Comparison of ENCODE assay signal across 14 mouse cellular contexts in genomic region chr9:66212802-66213201, GRCm38 (mm10). TPM values are rescaled to one million over a fixed set of nuclear protein-coding genes. Genes with fewer than 3 reads are reported as not detected.
A peak's percentile ranks its signal among the peaks of the same experiment; 100 is the strongest.
DNase-seq lines count a peak whose midpoint lies in the region; ATAC-seq and TF ChIP-seq lines count a peak whose summit lies in the region.
"Had no signal": no experiment of that assay in that cellular context is flagged by ENCODE, and none has a peak within 500 bp of the region (broad histone marks: within the 10 kb centered on the region; RNA-seq: fewer than 3 reads in every experiment).

No protein-coding gene starts in this region.

- DNase-seq in heart, adult 8-10 months (ENCODE audit: low spot score) = no peak
- no peak for DNase-seq in MEL (ENCODE audit: low read depth, low spot score)
- no peak for DNase-seq in embryo, embryonic 11 days
- no peak for DNase-seq in frontal cortex, postnatal 25 days (ENCODE audit: low spot score in 2 of 2)
- DNase-seq: thymus, postnatal 36 days had no signal

- H3K27ac ChIP-seq in heart, embryonic 16.5 days (ENCODE audit: low read length) = peak overlapping the region; percentile 62
- peak overlapping the region; percentile 59 for H3K27ac ChIP-seq in MEL (ENCODE audit: control insufficient read depth, low read depth, low read length)
- H3K27ac ChIP-seq in liver, embryonic 16.5 days (ENCODE audit: low read length) = peak overlapping the region; percentile 83
- H3K27ac ChIP-seq: forebrain, embryonic 12.5 days; hindbrain, postnatal 0 days; left cerebral cortex, adult 2 months; midbrain, embryonic 12.5 days; neural tube, embryonic 13.5 days had no signal

- H3K36me3 ChIP-seq in heart, embryonic 16.5 days (ENCODE audit: control insufficient read depth, insufficient read depth) = no peaks in the 10 kb centered on the region
- H3K36me3 ChIP-seq in MEL (ENCODE audit: control insufficient read depth in 1 of 2, insufficient read depth in 2 of 2, low read length in 2 of 2) = peaks cover 0 to 23% of the 10 kb centered on the region in 2 experiments; a peak in 2 of 4 replicates
- peaks cover 58% of the 10 kb centered on the region for H3K36me3 ChIP-seq in erythroblast, embryonic 14.5 days (ENCODE audit: control insufficient read depth)
- H3K36me3 ChIP-seq in liver, embryonic 16.5 days (ENCODE audit: control insufficient read depth, insufficient read depth) = no peaks in the 10 kb centered on the region
- H3K36me3 ChIP-seq: forebrain, embryonic 12.5 days; lung, embryonic 15.5 days; midbrain, embryonic 12.5 days; neural tube, embryonic 13.5 days had no signal

- no peak overlapping the region for H3K4me2 ChIP-seq in heart, embryonic 16.5 days (ENCODE audit: low read depth, low read length)
- peak overlapping the region; percentile 67 for H3K4me2 ChIP-seq in liver, embryonic 16.5 days (ENCODE audit: low read depth, low read length)
- H3K4me2 ChIP-seq: forebrain, embryonic 12.5 days; lung, embryonic 15.5 days; midbrain, embryonic 12.5 days; neural tube, embryonic 13.5 days had no signal

- no peaks in the 10 kb centered on the region for H3K9me3 ChIP-seq in heart, embryonic 16.5 days (replicated peaks; ENCODE audit: control insufficient read depth, low read length)
- no peaks in the 10 kb centered on the region for H3K9me3 ChIP-seq in MEL (replicated peaks; ENCODE audit: insufficient read depth, low read length)
- H3K9me3 ChIP-seq in erythroblast, embryonic 14.5 days (ENCODE audit: control insufficient read depth, low read length) = no peaks in the 10 kb centered on the region
- no peaks in the 10 kb centered on the region for H3K9me3 ChIP-seq in liver, embryonic 16.5 days (replicated peaks; ENCODE audit: control insufficient read depth, low read length)
- H3K9me3 ChIP-seq: forebrain, embryonic 12.5 days; lung, embryonic 15.5 days; midbrain, embryonic 12.5 days; neural tube, embryonic 13.5 days had no signal

- TF ChIP-seq RAD21 in MEL (IDR thresholded peaks at IDR 0.05; ENCODE audit: low read depth, low read length) = no peak

- no peaks in the 10 kb centered on the region for H3K27me3 ChIP-seq in heart, embryonic 16.5 days (ENCODE audit: control insufficient read depth, insufficient read depth, low read length)
- H3K27me3 ChIP-seq in MEL (ENCODE audit: control insufficient read depth in 1 of 2, insufficient read depth in 2 of 2, low read length in 2 of 2) = no peaks in the 10 kb centered on the region
- no peaks in the 10 kb centered on the region for H3K27me3 ChIP-seq in erythroblast, embryonic 14.5 days (ENCODE audit: control insufficient read depth)
- no peaks in the 10 kb centered on the region for H3K27me3 ChIP-seq in liver, embryonic 16.5 days (ENCODE audit: control insufficient read depth, insufficient read depth, low read depth, low read length)
- H3K27me3 ChIP-seq: forebrain, embryonic 12.5 days; lung, embryonic 15.5 days; midbrain, embryonic 12.5 days; neural tube, embryonic 13.5 days had no signal

- H3K4me1 ChIP-seq in heart, embryonic 16.5 days (ENCODE audit: control insufficient read depth, insufficient read depth, low read length) = peaks cover 37% of the 10 kb centered on the region
- peaks cover 0 to 33% of the 10 kb centered on the region in 2 experiments for H3K4me1 ChIP-seq in MEL (ENCODE audit: control insufficient read depth in 1 of 2, insufficient read depth in 2 of 2, low read length in 2 of 2)
- H3K4me1 ChIP-seq in erythroblast, embryonic 14.5 days (ENCODE audit: control insufficient read depth) = peaks cover 78% of the 10 kb centered on the region
- H3K4me1 ChIP-seq in liver, embryonic 16.5 days (ENCODE audit: control insufficient read depth, low read depth, low read length) = peaks cover 44% of the 10 kb centered on the region

- 54% methylated on average over 5 of the region's 5 CpGs for WGBS in heart, embryonic 16.5 days
- 49% methylated on average over 5 of the region's 5 CpGs for WGBS in liver, embryonic 16.5 days (ENCODE audit: insufficient replicate concordance)

- H3K4me3 ChIP-seq in heart, embryonic 16.5 days (ENCODE audit: low read length) = no peak overlapping the region
- no peak overlapping the region for H3K4me3 ChIP-seq in MEL (ENCODE audit: control insufficient read depth in 1 of 2, insufficient read depth in 1 of 2, low read depth in 2 of 2, low read length in 2 of 2)
- H3K4me3 ChIP-seq in erythroblast, embryonic 14.5 days (replicated peaks) = peak overlapping the region; percentile 49
- no peak overlapping the region for H3K4me3 ChIP-seq in liver, embryonic 16.5 days (ENCODE audit: low read depth, low read length)
- H3K4me3 ChIP-seq: forebrain, embryonic 12.5 days; left cerebral cortex, adult 2 months; lung, embryonic 15.5 days; midbrain, embryonic 12.5 days; neural tube, embryonic 13.5 days had no signal

- ATAC-seq in heart, embryonic 16.5 days (replicated peaks; ENCODE audit: extremely low read depth, insufficient read depth, low FRiP score) = no peak
- ATAC-seq in liver, embryonic 16.5 days (ENCODE audit: low read depth) = 0 out of 2 replicates have a peak, but pooled peaks have one; percentile 6
- ATAC-seq: hindbrain, postnatal 0 days had no signal

- no peaks in the 10 kb centered on the region for H3K79me2 ChIP-seq in MEL (ENCODE audit: control insufficient read depth, insufficient read depth, low read length, poor library complexity)

- no peak overlapping the region for H3K9ac ChIP-seq in heart, embryonic 16.5 days (ENCODE audit: low read length)
- no peak overlapping the region for H3K9ac ChIP-seq in MEL (ENCODE audit: control insufficient read depth, low read depth, low read length, poor library complexity, severe bottlenecking)
- H3K9ac ChIP-seq in liver, embryonic 16.5 days (ENCODE audit: low read depth, low read length) = peak overlapping the region; percentile 2; the same call in 1 of the 2 replicates
- H3K9ac ChIP-seq: forebrain, embryonic 12.5 days; lung, embryonic 15.5 days; midbrain, embryonic 12.5 days; neural tube, embryonic 13.5 days had no signal

- TF ChIP-seq POLR2A in MEL (IDR thresholded peaks at IDR 0.05; ENCODE audit: control insufficient read depth in 1 of 2, insufficient read depth in 1 of 2, low read depth in 1 of 2, low read length in 2 of 2, poor library complexity in 1 of 2) = no peak

- no peak for TF ChIP-seq CTCF in MEL (IDR thresholded peaks at IDR 0.05 in 2 of 3, conservative IDR thresholded peaks at IDR 0.05 in 1 of 3; ENCODE audit: control insufficient read depth in 1 of 3, insufficient read depth in 1 of 3, low read depth in 2 of 3, low read length in 3 of 3, poor library complexity in 1 of 3, severe bottlenecking in 1 of 3)

- TF ChIP-seq EP300 in MEL (IDR thresholded peaks at IDR 0.05; ENCODE audit: low read depth in 1 of 2, low read length in 2 of 2) = no peak

TF ChIP-seq in MEL, 35 proteins besides CTCF, POLR2A, EP300 and RAD21:
- TF ChIP-seq GATA1 (IDR thresholded peaks at IDR 0.05; ENCODE audit: low read depth, low read length) (no peak), TBP (IDR thresholded peaks at IDR 0.05; ENCODE audit: low read depth, low read length) (no peak), CHD1 (IDR thresholded peaks at IDR 0.05; ENCODE audit: low read depth, low read length) (no peak), USF2 (IDR thresholded peaks at IDR 0.05; ENCODE audit: borderline replicate concordance in 1 of 2, insufficient read depth in 1 of 2, low read depth in 1 of 2, low read length in 2 of 2) (no peak), TCF12 (IDR thresholded peaks at IDR 0.05; ENCODE audit: low read depth, low read length) (no peak), POLR2AphosphoS5 (IDR thresholded peaks at IDR 0.05; ENCODE audit: borderline replicate concordance, low read depth, low read length) (no peak), USF1 (IDR thresholded peaks at IDR 0.05; ENCODE audit: low read depth, low read length) (no peak), E2F4 (IDR thresholded peaks at IDR 0.05; ENCODE audit: borderline replicate concordance, low read depth, low read length) (no peak), JUND (IDR thresholded peaks at IDR 0.05; ENCODE audit: low read depth, low read length) (no peak), RCOR1 (IDR thresholded peaks at IDR 0.05; ENCODE audit: low read depth, low read length) (no peak), ZMIZ1 (IDR thresholded peaks at IDR 0.05; ENCODE audit: low read depth, low read length) (no peak), MEF2A (IDR thresholded peaks at IDR 0.05; ENCODE audit: extremely low read depth, insufficient replicate concordance, low read depth, low read length, poor library complexity, severe bottlenecking) (no peak), KAT2A (conservative IDR thresholded peaks at IDR 0.05; ENCODE audit: low read depth, low read length) (no peak), CHD2 (IDR thresholded peaks at IDR 0.05; ENCODE audit: low read length) (no peak), HCFC1 (IDR thresholded peaks at IDR 0.05; ENCODE audit: low read depth, low read length) (no peak), MAX (IDR thresholded peaks at IDR 0.05; ENCODE audit: low read length) (no peak)
TF ChIP-seq in MEL: peak in this region for 0.

RNA-seq across cellular contexts. Expression of gene Dapk2, which starts 54.8 kb away (rescaled TPM):
- polyA plus RNA-seq in heart, embryonic 16.5 days (2015; fragmentation: Nextera tagmentation; extraction: Ambion mirVana) = 6.4 and 6.5 TPM in 2 replicates
- 1 to 10 TPM; 3.5 to 8.0 (median 4.8) TPM for total RNA-seq in heart, adult 8-10 months (2022)
- total RNA-seq in MEL (2012; rRNA removed) = 5.8 and 6.7 TPM in 2 replicates
- 1 to 10 TPM in 1 of 2 experiments, not detected in 1; 8.3 TPM for polyA plus RNA-seq in MEL (2012; ENCODE audit: insufficient read depth in 1 of 2, insufficient read length in 2 of 2, low read depth in 1 of 2, low replicate concordance in 2 of 2, missing spikeins in 1 of 2)
- 7.8 and 10.8 TPM in 2 replicates for polyA plus RNA-seq in erythroblast, embryonic 14.5 days (2012)
- polyA plus RNA-seq in liver, embryonic 16.5 days (2015; fragmentation: Nextera tagmentation; extraction: Ambion mirVana) = 32.7 and 33.7 TPM in 2 replicates
